Mouse (Mus musculus) retina, adult 2 months (tissue): ENCODE measurements at regions not wholly inside any gene's neighbourhood (a gene's known extent, or its start where the extent isn't known, plus 50 kb on each side); places are given as distances from the start of the nearest gene placed in this dataset.

Source experiments
- DNase-seq: peaks from one replicate; pipeline ENCODE4 v3.0.0-alpha.2; 2012; ENCODE audit warnings: low read depth, low spot score

- DNase-seq: no peak
These were observed 651.1 kb downstream of the Gsdmc2 start for GRCm38 (mm10) chr15:63193617-63194491.

- no peak for DNase-seq
These were observed 653.2 kb downstream of the Gsdmc2 start for GRCm38 (mm10) chr15:63191731-63192130.

- DNase-seq: no peak
These were observed 654.9 kb downstream of the Gsdmc2 start for GRCm38 (mm10) chr15:63190086-63190485.

GRCm38 (mm10) chr15:63171003-63171402 lies 674.0 kb downstream of the Gsdmc2 start:
- no peak for DNase-seq

- DNase-seq: no peak
These were observed 674.8 kb downstream of the Gsdmc2 start for GRCm38 (mm10) chr15:63170171-63170570.

- no peak for DNase-seq
These were observed 678.6 kb downstream of the Gsdmc2 start for GRCm38 (mm10) chr15:63166411-63166810.

- no peak for DNase-seq
These were observed 681.3 kb downstream of the Gsdmc2 start for GRCm38 (mm10) chr15:63163550-63164279.

GRCm38 (mm10) chr15:63162881-63163549 lies 682.0 kb downstream of the Gsdmc2 start:
- DNase-seq: no peak

- no peak for DNase-seq
These were observed 721.8 kb downstream of the Gsdmc2 start for GRCm38 (mm10) chr15:63123123-63123688.

- no peak for DNase-seq
These were observed 732.1 kb downstream of the Gsdmc2 start for GRCm38 (mm10) chr15:63112918-63113317.

GRCm38 (mm10) chr15:63100093-63100492 lies 744.9 kb downstream of the Gsdmc2 start:
- DNase-seq: no peak

GRCm38 (mm10) chr15:63081972-63082371 lies 763.0 kb downstream of the Gsdmc2 start:
- DNase-seq: no peak

- no peak for DNase-seq
These were observed 765.2 kb downstream of the Gsdmc2 start for GRCm38 (mm10) chr15:63079825-63080224.

- no peak for DNase-seq
These were observed 773.1 kb downstream of the Gsdmc2 start for GRCm38 (mm10) chr15:63071921-63072320.

GRCm38 (mm10) chr15:63067126-63067525 lies 777.9 kb downstream of the Gsdmc2 start:
- DNase-seq: no peak

GRCm38 (mm10) chr15:63066020-63066439 lies 778.9 kb downstream of the Gsdmc2 start:
- DNase-seq: no peak

GRCm38 (mm10) chr15:63061891-63062290 lies 783.1 kb downstream of the Gsdmc2 start:
- DNase-seq: no peak

- DNase-seq: no peak
These were observed 784.2 kb downstream of the Gsdmc2 start for GRCm38 (mm10) chr15:63060826-63061225.

GRCm38 (mm10) chr15:63052570-63053255 lies 792.3 kb downstream of the Gsdmc2 start:
- DNase-seq: no peak

- DNase-seq: no peak
These were observed 794.9 kb downstream of the Gsdmc2 start for GRCm38 (mm10) chr15:63050033-63050432.

GRCm38 (mm10) chr15:63042367-63042766 lies 802.6 kb downstream of the Gsdmc2 start:
- DNase-seq: no peak
